Mouse (Mus musculus) heart, postnatal 4 days (tissue): ENCODE results near the gene Vinac1. TPM values are rescaled to one million over a fixed set of nuclear protein-coding genes. Genes with fewer than 3 reads are reported as not detected.
A peak's percentile ranks its signal among the peaks of the same experiment; 100 is the strongest.
"Not testable (repeated sequence)": the region's sequence is repeated elsewhere in the genome, so short reads cannot be mapped to it uniquely, and the experiment has no call there.

Source experiments
- DNase-seq: peaks from one replicate; pipeline ENCODE4 v3.0.0; 2021
- total RNA-seq, 2 experiments: library from RNA; stranded (reverse); gene quantifications; 2 replicates each; pipeline ENCODE4 v1.2.3; 2021

Vinac1 gene
- total RNA-seq, 2 experiments from 2014 or later: 0.07 TPM; not detected in 1

DNA sequence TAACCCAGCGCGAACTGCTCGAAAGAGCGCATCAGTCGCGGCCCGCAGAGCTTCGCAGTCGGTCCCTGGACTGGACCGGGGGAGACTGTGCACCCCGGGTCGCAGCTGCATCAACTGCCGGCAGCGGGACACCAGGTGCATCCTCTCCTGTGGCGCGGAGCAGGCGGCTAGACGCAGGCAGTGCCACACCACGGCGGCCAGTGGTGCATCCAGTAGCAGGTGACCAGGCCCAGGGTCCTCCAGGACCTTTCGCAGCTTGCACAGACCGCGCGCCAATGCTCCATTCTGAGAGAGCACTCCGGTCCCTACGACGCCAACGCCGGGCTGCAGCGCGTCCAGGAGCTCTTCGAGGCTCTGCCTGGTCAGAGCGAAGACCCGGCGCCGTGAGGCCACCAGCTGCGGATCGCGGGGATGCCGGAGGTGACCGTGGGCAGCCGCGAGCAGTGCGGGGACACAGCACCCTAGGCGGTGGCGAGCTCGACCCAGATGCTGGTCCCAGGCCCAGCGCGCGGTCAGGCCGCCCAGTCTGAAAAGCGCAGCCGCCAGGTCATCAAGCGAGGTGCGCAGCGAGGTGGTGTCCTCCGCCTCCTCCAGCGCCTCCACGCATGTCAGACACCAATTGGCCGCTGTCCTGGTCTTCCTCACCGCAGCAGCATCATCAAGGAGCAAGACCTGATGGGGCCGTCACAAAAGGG lies 8.9 kb downstream of the Vinac1 start:
- DNase-seq: peak; percentile 20

DNA sequence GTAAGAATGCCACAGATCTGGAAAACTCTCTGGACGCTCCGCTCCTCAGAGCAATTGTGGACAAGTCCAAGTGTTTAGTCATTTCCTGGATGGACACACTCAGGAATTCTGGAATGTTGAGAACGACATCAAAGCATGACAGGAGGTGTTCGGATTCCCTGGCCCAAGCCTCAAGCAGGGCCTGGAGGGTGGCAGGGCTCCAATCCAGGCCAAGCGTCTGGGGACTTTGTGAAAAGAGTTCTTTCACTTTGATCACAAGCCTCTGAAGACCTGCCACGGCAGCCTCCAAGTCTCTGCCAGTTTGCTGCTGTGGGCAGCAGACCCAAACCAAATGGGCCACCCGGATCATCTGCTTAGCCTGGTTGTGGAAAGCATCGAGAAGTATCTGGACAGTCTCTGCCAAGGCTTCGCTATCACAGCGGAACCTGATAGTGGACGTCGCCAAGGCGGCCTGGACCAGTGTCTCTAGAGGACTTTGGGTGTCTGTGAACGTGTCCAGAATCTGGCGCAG lies 9.5 kb downstream of the Vinac1 start:
- DNase-seq: peak; percentile 11

DNA sequence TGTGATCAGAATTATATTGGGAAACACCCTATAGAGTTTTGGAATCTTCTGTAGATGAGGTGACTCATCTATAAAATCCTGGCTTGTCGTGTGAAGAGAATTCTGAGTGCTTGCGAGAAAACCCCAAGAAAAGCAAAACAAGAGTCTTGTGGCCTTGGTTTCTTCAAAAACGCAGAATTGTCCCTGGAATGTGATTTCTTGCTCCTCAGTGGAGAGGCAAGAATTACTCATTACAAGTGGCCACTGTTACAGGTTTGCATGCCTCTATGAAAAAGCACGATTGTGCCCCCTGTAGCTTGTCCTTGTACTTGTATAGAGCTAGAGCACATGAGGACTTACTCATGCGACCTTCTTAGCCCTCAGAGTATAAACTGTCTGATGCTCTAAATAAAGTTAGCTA lies 12.6 kb downstream of the Vinac1 start:
- DNase-seq: no peak

DNA sequence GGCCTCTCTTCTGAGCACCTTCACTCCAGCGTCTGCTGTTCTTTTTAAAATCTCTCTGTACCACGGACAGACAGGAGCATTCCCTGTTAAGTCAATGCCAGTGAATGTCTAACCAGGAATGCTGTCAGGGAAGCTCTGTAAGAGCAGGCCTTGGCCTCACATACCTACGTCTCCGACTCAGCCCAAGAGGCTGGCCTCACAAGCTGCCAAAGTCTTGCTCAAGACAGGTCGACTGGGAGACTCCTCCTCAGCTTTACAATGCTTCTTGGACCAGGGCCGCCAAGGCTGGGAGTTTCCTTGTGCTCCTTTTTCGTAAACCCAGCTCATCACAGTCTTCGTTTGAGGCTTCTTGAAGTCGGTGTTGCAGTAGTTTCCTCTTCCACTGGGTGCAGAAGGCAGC lies 23.2 kb downstream of the Vinac1 start:
- DNase-seq: no peak

DNA sequence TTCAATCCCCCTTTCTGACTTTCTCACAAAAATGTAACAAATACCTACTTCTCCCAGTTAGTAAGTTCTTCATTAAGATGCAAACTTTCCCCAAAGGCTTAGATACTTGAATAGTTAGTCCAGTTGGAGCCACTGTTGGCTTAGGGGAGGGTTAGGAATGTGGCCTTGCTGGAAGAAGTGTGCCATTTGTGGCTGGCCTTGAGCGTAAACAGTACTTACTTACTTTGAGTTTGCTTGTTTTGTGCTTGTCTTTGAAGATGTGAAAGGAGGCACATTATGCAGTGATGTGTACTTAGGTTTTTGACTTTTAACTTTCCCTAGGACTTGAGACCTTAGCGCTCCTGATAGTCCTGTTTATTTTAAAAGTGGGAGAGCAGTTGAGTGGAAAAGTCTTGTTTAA lies 27.9 kb downstream of the Vinac1 start:
- DNase-seq: no peak

DNA sequence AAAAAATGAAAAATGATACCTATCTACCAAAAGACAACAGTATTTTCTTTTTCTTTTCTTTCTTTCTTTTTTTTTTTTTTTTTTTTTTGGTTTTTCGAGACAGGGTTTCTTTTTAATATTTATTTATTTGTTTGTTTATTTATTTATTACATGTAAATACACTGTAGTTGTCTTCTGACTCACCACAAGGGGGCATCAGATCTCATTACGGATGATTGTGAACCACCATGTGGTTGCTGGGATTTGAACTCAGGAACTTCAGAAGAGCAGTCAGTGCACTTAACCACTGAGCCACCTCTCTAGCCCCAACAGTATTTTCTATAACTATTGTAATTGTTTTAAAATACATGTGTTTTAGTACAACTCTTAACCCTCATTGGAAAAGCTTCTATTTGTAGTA lies 39.1 kb downstream of the Vinac1 start:
- DNase-seq: not testable (repeated sequence)

DNA sequence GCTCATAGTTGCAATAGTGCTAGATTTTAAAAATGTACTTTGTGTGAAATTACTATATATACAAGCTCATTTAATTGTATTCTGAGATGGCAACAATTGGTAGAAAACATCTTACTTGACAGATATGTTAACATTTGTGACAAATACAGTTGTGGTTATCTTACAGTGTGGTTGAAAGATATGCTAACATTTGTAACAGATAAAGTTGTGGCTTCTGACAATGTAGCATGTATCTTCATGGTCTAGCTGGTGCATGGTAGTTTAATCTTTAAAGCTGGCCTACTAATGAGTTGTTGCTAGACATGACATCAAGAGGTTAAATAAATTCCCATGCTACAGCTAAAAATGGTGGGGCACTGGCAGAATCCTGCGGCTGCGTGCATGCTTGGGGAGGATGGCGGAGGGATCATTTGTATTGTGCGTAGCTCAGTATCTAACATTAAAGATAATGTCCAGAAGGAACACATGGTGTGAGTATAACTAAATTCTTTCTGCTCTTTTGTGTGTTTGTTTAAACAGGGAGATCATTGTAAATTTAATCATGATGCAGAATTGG lies 41.7 kb downstream of the Vinac1 start:
- no peak for DNase-seq

DNA sequence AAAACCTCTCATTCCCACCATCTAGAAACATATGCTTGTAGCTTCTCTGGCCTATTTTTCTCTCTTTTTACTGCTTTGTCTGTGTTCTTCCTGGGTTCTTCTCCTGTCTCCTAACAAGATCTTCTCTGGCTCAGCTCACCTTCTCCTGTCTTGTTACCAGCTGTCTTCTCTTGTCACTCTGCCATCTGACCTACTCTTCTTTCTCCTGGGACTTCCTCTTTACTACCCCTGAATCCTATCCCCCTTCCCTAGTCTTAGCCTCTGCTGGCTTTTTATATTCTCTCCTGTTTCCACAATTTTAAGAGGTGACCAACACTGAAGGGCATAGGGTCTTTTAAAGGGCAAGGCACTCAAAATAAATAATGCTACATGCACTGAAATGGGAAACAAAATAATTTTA lies 43.1 kb downstream of the Vinac1 start:
- no peak for DNase-seq

DNA sequence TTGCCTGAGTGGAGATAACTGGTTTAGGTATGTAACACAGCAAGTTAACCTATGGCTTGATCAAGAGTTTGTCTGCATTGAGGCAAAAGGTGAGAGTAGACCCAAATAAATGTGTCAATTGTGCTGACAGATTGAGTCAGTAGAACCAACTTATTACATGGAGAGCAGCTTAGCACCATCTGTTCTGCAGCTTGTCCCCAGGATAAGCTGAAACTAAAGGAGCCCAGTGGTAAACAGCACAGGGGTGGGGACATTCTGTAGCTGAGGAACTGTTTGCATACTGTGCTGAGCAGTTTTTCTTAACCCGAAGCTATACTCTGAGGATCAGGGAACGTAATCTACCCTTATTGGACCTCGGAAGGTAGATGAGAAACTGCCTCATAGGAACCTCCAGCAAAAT lies 63.2 kb downstream of the Vinac1 start:
- DNase-seq: no peak

DNA sequence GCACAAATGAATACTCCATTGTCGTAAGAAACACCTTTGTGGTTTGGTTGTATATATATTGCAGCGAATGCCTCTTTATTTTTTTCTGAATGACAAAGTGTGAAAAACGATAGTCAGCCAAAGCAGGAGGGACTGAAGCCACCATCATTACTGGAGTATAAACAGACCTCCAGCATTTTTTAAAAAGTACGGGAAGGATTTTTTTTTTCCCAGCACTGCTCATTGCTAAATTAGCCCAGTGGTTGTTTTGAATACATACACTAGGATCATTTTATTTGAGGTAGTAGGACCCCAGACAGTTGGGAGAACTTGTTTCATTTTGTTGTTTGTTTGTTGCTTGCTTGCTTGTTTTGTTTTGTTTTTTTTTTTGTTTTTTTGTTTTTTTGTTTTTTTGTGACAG lies 72.4 kb downstream of the Vinac1 start:
- DNase-seq: no peak

Other genes with a start within 250 kb of the Vinac1 start
- gene Tmem87b, start 230.1 kb downstream of the Vinac1 start, total RNA-seq: 10 to 100 TPM; 24.5 to 24.6 TPM
- gene Fbln7, start 185.2 kb downstream of the Vinac1 start, total RNA-seq: under 1 TPM; 0.54 to 0.74 TPM
- gene Zc3h8, start 104.1 kb downstream of the Vinac1 start, total RNA-seq: 1 to 10 TPM; 3.0 to 3.3 TPM
- gene Zc3h6, start 80.8 kb downstream of the Vinac1 start, total RNA-seq: 1 to 10 TPM; 3.6 to 5.1 TPM
- 10 to 100 TPM; 12.0 to 14.9 TPM for gene Gm10762, start 80.4 kb downstream of the Vinac1 start, total RNA-seq
- 10 to 100 TPM; 18.7 to 18.9 TPM for gene Ttl, start 17.8 kb upstream of the Vinac1 start, total RNA-seq
- gene Polr1b, start 52.8 kb upstream of the Vinac1 start, total RNA-seq: 10 to 100 TPM; 14.3 to 15.5 TPM
- gene Chchd5, start 81.5 kb upstream of the Vinac1 start, total RNA-seq: 10 to 100 TPM in 1 of 2 experiments, 1 to 10 TPM in 1; 9.6 to 10.6 TPM
- gene Slc20a1, start 150.6 kb upstream of the Vinac1 start, total RNA-seq: 10 to 100 TPM; 31.3 to 34.4 TPM
- 10 to 100 TPM; 37.8 to 45.4 TPM for gene Ckap2l, start 249.0 kb upstream of the Vinac1 start, total RNA-seq